Mouse (Mus musculus): ENCODE data around the gene Rnf6. TPM values are rescaled to one million over a fixed set of nuclear protein-coding genes. Genes with fewer than 3 reads are reported as not detected.

The Rnf6 gene
- polyA plus RNA-seq, 2 experiments, result 13.2 to 19.4 TPM

DNA sequence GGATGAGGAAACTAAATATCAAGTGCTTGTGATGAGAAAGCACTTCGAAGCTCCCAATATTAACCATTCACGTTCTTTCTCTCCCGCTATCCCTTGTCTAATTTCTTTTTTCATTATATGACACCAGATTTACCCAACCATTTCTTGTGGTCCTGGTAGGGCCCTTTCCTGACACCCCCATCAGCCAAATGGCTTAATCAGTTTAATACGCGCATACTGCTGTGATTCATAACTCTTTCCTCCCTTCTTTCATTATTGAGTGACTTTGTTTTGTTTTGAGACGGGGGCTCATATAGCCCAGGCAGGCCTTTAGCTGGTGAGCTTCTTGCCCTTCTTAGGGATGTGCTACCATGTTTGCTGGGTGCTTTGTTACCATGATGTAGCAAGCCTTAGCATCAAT, 367 bp upstream of the Rnf6 start:
- no peaks in the 10 kb centered on the region for H3K27me3 ChIP-seq (ENCODE audit: control insufficient read depth, insufficient read depth, low read length)
- H3K9me3 ChIP-seq (ENCODE audit: control insufficient read depth, low read length), result no peaks in the 10 kb centered on the region
- WGBS (ENCODE audit: insufficient replicate concordance), result 33% methylated on average over 6 of the region's 6 CpGs
- H3K36me3 ChIP-seq (replicated peaks; ENCODE audit: control insufficient read depth, insufficient read depth, low read depth), result peaks cover 8% of the 10 kb centered on the region; the same call in 1 of the 2 replicates
- peak overlapping the region; percentile 93 for H3K4me2 ChIP-seq (ENCODE audit: low read depth)
- ATAC-seq (ENCODE audit: insufficient read depth), result no peak
- TF ChIP-seq EP300 (IDR thresholded peaks at IDR 0.05; ENCODE audit: low read depth) (no peak), CTCF (IDR thresholded peaks at IDR 0.05; ENCODE audit: low read depth) (no peak)
- peak overlapping the region; percentile 96 for H3K27ac ChIP-seq
- peak overlapping the region; percentile 71 to 87 for H3K4me3 ChIP-seq (ENCODE audit: insufficient read depth in 1 of 2, low read depth in 2 of 2, low read length in 2 of 2)
- H3K9ac ChIP-seq (replicated peaks), result peak overlapping the region; percentile 96
- H3K4me1 ChIP-seq (replicated peaks; ENCODE audit: control insufficient read depth in 2 of 2, insufficient read depth in 2 of 2, low read length in 1 of 2), result peaks cover 4 to 6% of the 10 kb centered on the region in 2 experiments; a peak in 3 of 4 replicates
- DNase-seq (ENCODE audit: low read depth in 3 of 3, low spot score in 3 of 3), result no peak

DNA sequence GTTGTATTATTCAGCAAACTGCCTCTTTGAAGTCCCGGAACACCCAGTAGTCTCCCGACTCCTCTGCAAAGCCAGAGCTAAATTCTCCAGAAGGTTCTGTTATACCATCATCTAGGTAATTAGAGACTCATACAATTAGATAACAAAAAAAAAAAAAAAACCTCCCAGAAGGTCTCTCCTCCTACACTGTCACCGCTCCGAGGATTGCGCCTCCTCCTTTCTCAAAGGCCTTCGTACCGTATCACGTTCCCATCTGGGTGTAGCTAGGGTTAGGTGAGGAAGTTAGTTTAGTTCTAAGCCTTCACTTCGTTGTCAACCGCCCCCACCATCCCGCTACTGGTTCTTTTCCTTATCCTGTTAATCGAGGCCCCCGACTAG, 865 bp downstream of the Rnf6 start:
- Histone ChIP-seq H3K27ac (peak overlapping the region; percentile 96), H3K9ac (replicated peaks) (peak overlapping the region; percentile 96), H3K36me3 (replicated peaks; ENCODE audit: control insufficient read depth, insufficient read depth, low read depth) (peaks cover 15% of the 10 kb centered on the region), H3K27me3 (ENCODE audit: control insufficient read depth, insufficient read depth, low read length) (no peaks in the 10 kb centered on the region), H3K4me2 (ENCODE audit: low read depth) (peak overlapping the region; percentile 93), H3K4me3 (ENCODE audit: insufficient read depth in 1 of 2, low read depth in 2 of 2, low read length in 2 of 2) (peak overlapping the region; percentile 71 to 87), H3K9me3 (ENCODE audit: control insufficient read depth, low read length) (no peaks in the 10 kb centered on the region), H3K4me1 (replicated peaks; ENCODE audit: control insufficient read depth in 2 of 2, insufficient read depth in 2 of 2, low read length in 1 of 2) (peaks cover 4 to 6% of the 10 kb centered on the region in 2 experiments; a peak in 3 of 4 replicates)
- ATAC-seq (ENCODE audit: insufficient read depth) (peak; percentile 78), DNase-seq (ENCODE audit: low read depth in 3 of 3, low spot score in 3 of 3) (no peak)
- 8% methylated on average over 13 of the region's 13 CpGs for WGBS (ENCODE audit: insufficient replicate concordance)
- TF ChIP-seq EP300 (IDR thresholded peaks at IDR 0.05; ENCODE audit: low read depth) (no peak), CTCF (IDR thresholded peaks at IDR 0.05; ENCODE audit: low read depth) (no peak)

DNA sequence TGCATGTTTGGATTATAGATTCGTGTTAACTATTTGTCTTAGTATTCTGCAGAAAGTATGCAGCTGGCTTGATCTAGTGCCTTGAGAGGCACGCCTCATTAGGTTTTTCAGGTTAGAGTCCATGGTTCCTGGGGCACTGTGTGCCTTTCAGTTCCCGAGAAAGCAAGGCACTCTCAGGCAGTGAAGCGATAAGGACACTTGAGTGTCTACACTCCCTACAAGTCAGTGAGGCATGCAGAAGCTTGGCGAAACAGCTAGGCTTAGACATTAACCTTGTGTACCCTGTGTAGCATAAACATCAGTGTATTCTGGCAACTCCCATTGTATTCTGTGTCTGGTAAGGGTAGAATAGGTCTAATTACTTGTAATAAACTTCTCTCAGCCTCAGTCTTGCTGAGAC, 15.8 kb downstream of the Rnf6 start:
- Histone ChIP-seq H3K9me3 (ENCODE audit: control insufficient read depth, low read length) (peaks cover 2% of the 10 kb centered on the region; the same call in 1 of the 2 replicates), H3K4me1 (replicated peaks; ENCODE audit: control insufficient read depth in 2 of 2, insufficient read depth in 2 of 2, low read length in 1 of 2) (no peaks in the 10 kb centered on the region), H3K4me3 (ENCODE audit: insufficient read depth in 1 of 2, low read depth in 2 of 2, low read length in 2 of 2) (no peak overlapping the region), H3K36me3 (replicated peaks; ENCODE audit: control insufficient read depth, insufficient read depth, low read depth) (peaks cover 26% of the 10 kb centered on the region), H3K4me2 (ENCODE audit: low read depth) (no peak overlapping the region), H3K9ac (replicated peaks) (no peak overlapping the region), H3K27me3 (ENCODE audit: control insufficient read depth, insufficient read depth, low read length) (no peaks in the 10 kb centered on the region), H3K27ac (no peak overlapping the region)
- ATAC-seq (ENCODE audit: insufficient read depth) (no peak), DNase-seq (ENCODE audit: low read depth in 3 of 3, low spot score in 3 of 3) (no peak)
- 82% methylated on average over 5 of the region's 5 CpGs for WGBS (ENCODE audit: insufficient replicate concordance)
- TF ChIP-seq EP300 (IDR thresholded peaks at IDR 0.05; ENCODE audit: low read depth), result no peak
- TF ChIP-seq CTCF (IDR thresholded peaks at IDR 0.05; ENCODE audit: low read depth), result no peak

DNA sequence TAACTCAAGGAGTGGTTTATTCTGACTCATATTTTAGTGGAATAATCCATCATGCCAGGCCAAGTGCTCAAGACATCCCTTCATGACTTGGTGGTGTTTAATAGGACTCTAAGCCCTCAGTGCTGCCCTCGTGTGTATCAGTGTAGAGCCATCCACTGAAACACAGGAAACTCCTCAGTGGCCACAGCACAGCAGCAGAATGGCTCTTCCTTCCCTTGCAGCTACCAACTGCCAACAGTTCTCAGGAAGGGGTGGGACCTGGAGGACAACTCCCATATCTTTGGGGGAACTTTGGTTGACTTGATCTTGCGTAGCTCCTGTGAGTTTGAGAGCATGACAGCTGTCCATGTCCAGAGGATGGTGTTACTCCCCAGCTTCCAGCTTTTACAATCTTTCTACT, 17.4 kb downstream of the Rnf6 start:
- H3K4me2 ChIP-seq (ENCODE audit: low read depth), result no peak overlapping the region
- WGBS (ENCODE audit: insufficient replicate concordance), result 54% methylated on average over 2 of the region's 2 CpGs
- no peak overlapping the region for H3K4me3 ChIP-seq (ENCODE audit: insufficient read depth in 1 of 2, low read depth in 2 of 2, low read length in 2 of 2)
- no peaks in the 10 kb centered on the region for H3K4me1 ChIP-seq (replicated peaks; ENCODE audit: control insufficient read depth in 2 of 2, insufficient read depth in 2 of 2, low read length in 1 of 2)
- DNase-seq (ENCODE audit: low read depth in 3 of 3, low spot score in 3 of 3) (no peak), ATAC-seq (ENCODE audit: insufficient read depth) (no peak)
- peaks cover 18% of the 10 kb centered on the region for H3K36me3 ChIP-seq (replicated peaks; ENCODE audit: control insufficient read depth, insufficient read depth, low read depth)
- H3K27me3 ChIP-seq (ENCODE audit: control insufficient read depth, insufficient read depth, low read length), result no peaks in the 10 kb centered on the region
- H3K9me3 ChIP-seq (ENCODE audit: control insufficient read depth, low read length), result peaks cover 2% of the 10 kb centered on the region; the same call in 1 of the 2 replicates
- no peak for TF ChIP-seq CTCF (IDR thresholded peaks at IDR 0.05; ENCODE audit: low read depth)
- no peak for TF ChIP-seq EP300 (IDR thresholded peaks at IDR 0.05; ENCODE audit: low read depth)
- H3K27ac ChIP-seq, result no peak overlapping the region
- no peak overlapping the region for H3K9ac ChIP-seq (replicated peaks)

DNA sequence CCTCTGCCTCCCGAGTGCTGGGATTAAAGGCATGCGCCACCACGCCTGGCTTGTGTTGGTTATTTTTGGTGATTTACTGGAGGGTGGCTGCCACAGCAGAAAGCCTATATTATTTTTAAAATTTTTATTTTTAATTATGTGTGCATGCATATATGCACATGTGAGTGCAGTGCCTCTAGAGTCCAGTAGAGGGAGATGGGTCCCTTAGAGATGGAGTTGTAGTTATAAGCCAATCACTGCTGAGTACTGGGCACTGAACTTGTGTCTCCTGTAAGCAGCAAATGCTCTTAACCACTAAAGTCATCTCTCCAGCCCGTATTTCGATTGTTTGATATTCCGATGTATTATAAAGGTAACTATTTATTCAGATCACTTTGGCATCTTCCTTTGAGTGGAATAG, 20.8 kb downstream of the Rnf6 start:
- 85% methylated on average over 6 of the region's 6 CpGs for WGBS (ENCODE audit: insufficient replicate concordance)
- no peak overlapping the region for H3K9ac ChIP-seq (replicated peaks)
- no peaks in the 10 kb centered on the region for H3K27me3 ChIP-seq (ENCODE audit: control insufficient read depth, insufficient read depth, low read length)
- H3K36me3 ChIP-seq (replicated peaks; ENCODE audit: control insufficient read depth, insufficient read depth, low read depth), result peaks cover 3% of the 10 kb centered on the region; the same call in 1 of the 2 replicates
- peak; percentile 51; the same call in 1 of the 2 replicates for TF ChIP-seq CTCF (IDR thresholded peaks at IDR 0.05; ENCODE audit: low read depth)
- no peak for TF ChIP-seq EP300 (IDR thresholded peaks at IDR 0.05; ENCODE audit: low read depth)
- no peak overlapping the region for H3K4me3 ChIP-seq (ENCODE audit: insufficient read depth in 1 of 2, low read depth in 2 of 2, low read length in 2 of 2)
- H3K9me3 ChIP-seq (ENCODE audit: control insufficient read depth, low read length), result peaks cover 2% of the 10 kb centered on the region; the same call in 1 of the 2 replicates
- H3K4me1 ChIP-seq (replicated peaks; ENCODE audit: control insufficient read depth in 2 of 2, insufficient read depth in 2 of 2, low read length in 1 of 2), result no peaks in the 10 kb centered on the region
- no peak for ATAC-seq (ENCODE audit: insufficient read depth)
- DNase-seq (ENCODE audit: low read depth in 3 of 3, low spot score in 3 of 3), result no peak
- no peak overlapping the region for H3K4me2 ChIP-seq (ENCODE audit: low read depth)
- H3K27ac ChIP-seq, result no peak overlapping the region
